7 mouse cellular contexts compared by ENCODE assay signal in the genomic region with DNA sequence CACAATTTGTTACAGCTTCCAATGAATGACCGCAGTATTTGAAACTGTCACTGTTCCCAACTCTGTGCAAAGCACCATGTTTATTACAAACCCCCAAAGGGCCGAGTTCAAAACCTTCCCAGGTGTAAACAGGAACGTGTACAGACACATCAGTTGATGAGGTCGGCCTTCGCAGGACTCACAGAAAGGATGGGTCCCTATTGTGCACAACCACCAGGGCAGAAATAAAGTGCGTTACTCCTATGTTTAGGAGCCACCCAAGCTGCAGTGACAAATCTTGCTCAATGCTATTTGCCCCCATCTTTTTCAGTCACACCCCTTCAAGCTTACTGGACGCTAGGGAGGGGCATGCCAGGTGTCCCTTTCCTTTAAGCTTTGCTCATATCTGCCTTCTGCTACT. TPM values are rescaled to one million over a fixed set of nuclear protein-coding genes. Genes with fewer than 3 reads are reported as not detected.
A peak's percentile ranks its signal among the peaks of the same experiment; 100 is the strongest.
DNase-seq lines count a peak whose midpoint lies in the region; ATAC-seq and TF ChIP-seq lines count a peak whose summit lies in the region.

No protein-coding gene starts in this region.

- H3K4me2 ChIP-seq in lung, postnatal 0 days (replicated peaks; ENCODE audit: low read depth, low read length) = peak overlapping the region; percentile 80
- peak overlapping the region; percentile 70 for H3K4me2 ChIP-seq in embryonic facial prominence, embryonic 15.5 days (replicated peaks)
- peak overlapping the region; percentile 74 for H3K4me2 ChIP-seq in limb, embryonic 15.5 days

- H3K27ac ChIP-seq in lung, postnatal 0 days (ENCODE audit: low read length) = no peak overlapping the region
- no peak overlapping the region for H3K27ac ChIP-seq in embryonic facial prominence, embryonic 15.5 days (replicated peaks)
- no peak overlapping the region for H3K27ac ChIP-seq in limb, embryonic 15.5 days

- peak overlapping the region; percentile 85; the same call in 1 of the 2 replicates for H3K9ac ChIP-seq in lung, postnatal 0 days (replicated peaks; ENCODE audit: low read depth)
- peak overlapping the region; percentile 82; the same call in 1 of the 2 replicates for H3K9ac ChIP-seq in embryonic facial prominence, embryonic 15.5 days
- H3K9ac ChIP-seq in limb, embryonic 15.5 days = peak overlapping the region; percentile 77; the same call in 1 of the 2 replicates

- peak overlapping the region; percentile 87 for H3K4me3 ChIP-seq in lung, postnatal 0 days (ENCODE audit: low read depth, low read length)
- peak overlapping the region; percentile 91 for H3K4me3 ChIP-seq in embryonic facial prominence, embryonic 15.5 days (replicated peaks)
- peak overlapping the region; percentile 71 for H3K4me3 ChIP-seq in limb, embryonic 15.5 days

- no peak for TF ChIP-seq CTCF in lung, postnatal 0 days (IDR thresholded peaks at IDR 0.05)

- no peaks in the 10 kb centered on the region for H3K27me3 ChIP-seq in lung, postnatal 0 days (replicated peaks; ENCODE audit: insufficient read depth, low read length)
- H3K27me3 ChIP-seq in embryonic facial prominence, embryonic 15.5 days = no peaks in the 10 kb centered on the region
- H3K27me3 ChIP-seq in limb, embryonic 15.5 days = no peaks in the 10 kb centered on the region
- H3K27me3 ChIP-seq in splenic B cell, adult 2 months (ENCODE audit: control insufficient read depth, insufficient read depth, low read length, poor library complexity, severe bottlenecking) = no peaks in the 10 kb centered on the region

- H3K9me3 ChIP-seq in lung, postnatal 0 days (ENCODE audit: low read length) = no peaks in the 10 kb centered on the region
- no peaks in the 10 kb centered on the region for H3K9me3 ChIP-seq in embryonic facial prominence, embryonic 15.5 days (replicated peaks)
- no peaks in the 10 kb centered on the region for H3K9me3 ChIP-seq in limb, embryonic 15.5 days

- ATAC-seq in lung, postnatal 0 days = no peak
- no peak for ATAC-seq in embryonic facial prominence, embryonic 15.5 days (ENCODE audit: insufficient number of reproducible peaks, low FRiP score, low TSS enrichment, low read depth)
- ATAC-seq in limb, embryonic 15.5 days (ENCODE audit: insufficient number of reproducible peaks, low FRiP score, low TSS enrichment, low read depth) = no peak
- no peak for ATAC-seq in frontal cortex, adult (ENCODE audit: low TSS enrichment)

- no peak for TF ChIP-seq EP300 in lung, postnatal 0 days (IDR thresholded peaks at IDR 0.05)

- DNase-seq in lung, postnatal 0 days (ENCODE audit: low spot score) = no peak
- DNase-seq in lung, adult 18-20 months = no peak
- DNase-seq in splenic B cell, adult 2 months (ENCODE audit: low read depth, low spot score) = peak; percentile 6
- DNase-seq in natural killer cell, adult 2 months (ENCODE audit: low spot score in 2 of 2) = no peak

- H3K36me3 ChIP-seq in lung, postnatal 0 days (ENCODE audit: insufficient read depth, low read length) = no peaks in the 10 kb centered on the region
- no peaks in the 10 kb centered on the region for H3K36me3 ChIP-seq in embryonic facial prominence, embryonic 15.5 days
- no peaks in the 10 kb centered on the region for H3K36me3 ChIP-seq in limb, embryonic 15.5 days
- H3K36me3 ChIP-seq in splenic B cell, adult 2 months (ENCODE audit: control insufficient read depth, insufficient read depth, low read length, poor library complexity, severe bottlenecking) = no peaks in the 10 kb centered on the region

- no peaks in the 10 kb centered on the region; the same call in 1 of the 2 replicates for H3K4me1 ChIP-seq in lung, postnatal 0 days (ENCODE audit: insufficient read depth, low read depth, low read length)
- peaks cover 15% of the 10 kb centered on the region for H3K4me1 ChIP-seq in embryonic facial prominence, embryonic 15.5 days
- H3K4me1 ChIP-seq in limb, embryonic 15.5 days = peaks cover 10% of the 10 kb centered on the region

- 38% methylated on average over 7 of the region's 7 CpGs for WGBS in lung, postnatal 0 days
- WGBS in embryonic facial prominence, embryonic 15.5 days = 43% methylated on average over 7 of the region's 7 CpGs
- 42% methylated on average over 7 of the region's 7 CpGs for WGBS in limb, embryonic 15.5 days

RNA-seq across cellular contexts. Expression of a gene that starts 1.0 kb away (rescaled TPM):
- polyA plus RNA-seq in lung, postnatal 0 days (2015; fragmentation: Nextera tagmentation; extraction: Ambion mirVana) = 62.1 and 67.9 TPM in 2 replicates
- polyA plus RNA-seq in embryonic facial prominence, embryonic 15.5 days (2015; fragmentation: Nextera tagmentation; extraction: Ambion mirVana) = 103 and 104 TPM in 2 replicates
- polyA plus RNA-seq in limb, embryonic 15.5 days (2015; fragmentation: Nextera tagmentation; extraction: Ambion mirVana) = 86.1 and 95.9 TPM in 2 replicates

RNA-seq across cellular contexts. Expression of a gene that starts 34.7 kb away (rescaled TPM):
- 16.2 and 16.3 TPM in 2 replicates for polyA plus RNA-seq in lung, postnatal 0 days (2015; fragmentation: Nextera tagmentation; extraction: Ambion mirVana)
- 21.1 and 21.6 TPM in 2 replicates for polyA plus RNA-seq in embryonic facial prominence, embryonic 15.5 days (2015; fragmentation: Nextera tagmentation; extraction: Ambion mirVana)
- 16.6 and 19.2 TPM in 2 replicates for polyA plus RNA-seq in limb, embryonic 15.5 days (2015; fragmentation: Nextera tagmentation; extraction: Ambion mirVana)
